Mouse (Mus musculus) embryonic facial prominence, embryonic 11.5 days (tissue): ENCODE results near the gene Atg16l1. TPM values are rescaled to one million over a fixed set of nuclear protein-coding genes. Genes with fewer than 3 reads are reported as not detected.

ENCODE experiments used
- ATAC-seq: fragments of 200-750 bp; cut with Nextera tagmentation; replicated peaks from 2 replicates; pipeline ENCODE4 v1.8.0; 2017; ENCODE audit warnings: low read depth; ENCODE audit not compliant: insufficient number of reproducible peaks, low FRiP score, low TSS enrichment
- DNase-seq: peaks from one replicate; pipeline ENCODE4 v3.0.0-alpha.2; 2015; ENCODE audit warnings: low spot score
- H3K27ac ChIP-seq: fragments of 300-500 bp; sonication (generic); replicated peaks from 2 replicates; pipeline ENCODE4 v1.5.1; 2014; ENCODE audit warnings: mild to moderate bottlenecking, low read depth, low read length, control low read depth
- H3K27me3 ChIP-seq: fragments of 300-500 bp; sonication (generic); 2 replicates; pipeline ENCODE4 v1.6.1; 2014; ENCODE audit warnings: mild to moderate bottlenecking, low read length, moderate library complexity, mixed read lengths; ENCODE audit not compliant: control insufficient read depth, insufficient read depth
- H3K36me3 ChIP-seq: fragments of 300-500 bp; sonication (generic); replicated peaks from 2 replicates; pipeline ENCODE4 v1.6.1; 2014; ENCODE audit warnings: low read depth, mild to moderate bottlenecking, low read length, moderate library complexity, mixed read lengths; ENCODE audit not compliant: control insufficient read depth, insufficient read depth
- H3K4me1 ChIP-seq: fragments of 300-500 bp; sonication (generic); 2 replicates; pipeline ENCODE4 v1.6.1; 2014; ENCODE audit warnings: low read length, mixed read lengths; ENCODE audit not compliant: control insufficient read depth, insufficient read depth
- H3K4me2 ChIP-seq: fragments of 300-500 bp; sonication (generic); 2 replicates; pipeline ENCODE4 v1.6.1; 2014; ENCODE audit warnings: low read depth, mild to moderate bottlenecking, control low read depth, low read length, moderate library complexity
- H3K4me3 ChIP-seq: fragments of 300-500 bp; sonication (generic); 2 replicates; pipeline ENCODE4 v1.5.1; 2014; ENCODE audit warnings: low read depth, low read length, control low read depth
- H3K9ac ChIP-seq: fragments of 300-500 bp; sonication (generic); replicated peaks from 2 replicates; pipeline ENCODE4 v1.6.1; 2014; ENCODE audit warnings: mild to moderate bottlenecking, control low read depth, low read length
- H3K9me3 ChIP-seq: fragments of 300-500 bp; sonication (generic); replicated peaks from 2 replicates; pipeline ENCODE4 v1.6.1; 2016; ENCODE audit warnings: mild to moderate bottlenecking, low read length, inconsistent platforms, mixed read lengths; ENCODE audit not compliant: control insufficient read depth
- WGBS: fragments of 180-500 bp; shearing (Covaris S2); extraction: QIAGEN DNeasy Blood & Tissue Kit; methylation state at CpG from one replicate; pipeline ENCODE4 v1.1.7; 2014; 5-methylcytosine and 5-hydroxymethylcytosine counted together
- polyA plus RNA-seq: library from polyadenylated mRNA; unstranded; fragments of >200 nt; fragmentation: Nextera tagmentation; extraction: Ambion mirVana; gene quantifications from 2 replicates; pipeline ENCODE4 v1.2.1, GENCODE M21; 2014

Gene Atg16l1
- 30.7 and 30.8 TPM in 2 replicates for polyA plus RNA-seq

- ATAC-seq (peak; percentile 95), DNase-seq (peak; percentile 97)
- Histone ChIP-seq H3K27me3 (no peaks in the 10 kb centered on the region), H3K4me1 (no peaks in the 10 kb centered on the region), H3K9me3 (no peaks in the 10 kb centered on the region), H3K27ac (peak within 1 kb of the TSS; percentile 60), H3K9ac (peak within 1 kb of the TSS; percentile 89), H3K36me3 (no peaks in the 10 kb centered on the region; the same call in 1 of the 2 replicates), H3K4me2 (peak within 1 kb of the TSS; percentile 67), H3K4me3 (peak within 1 kb of the TSS; percentile 93)
- under 1% methylated on average over 74 of the region's 79 CpGs for WGBS
These were observed at the start of gene Atg16l1 for GRCm38 (mm10) chr1:87755641-87756470. Gene Atg16l1, plus strand, starts transcription at chr1:87755870.

DNA sequence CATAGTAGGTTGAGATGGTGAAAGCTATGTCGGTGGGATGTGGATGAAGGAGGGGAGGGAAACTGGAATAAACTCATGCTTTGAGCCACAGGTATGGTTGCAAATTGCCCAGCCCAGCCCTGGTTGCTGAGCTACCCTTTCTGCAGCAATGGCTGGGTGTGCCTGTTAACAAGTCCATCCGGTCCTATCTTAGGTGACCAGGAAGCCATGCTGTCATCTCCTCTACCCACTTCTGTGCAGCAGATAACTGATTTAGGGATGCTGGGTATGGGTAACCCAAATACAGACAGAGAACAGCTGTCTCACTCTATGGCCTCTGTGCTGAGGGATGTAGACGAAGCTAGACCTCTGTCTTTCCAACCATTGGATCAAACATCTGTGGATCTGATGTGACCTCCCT, 49.3 kb upstream of the Atg16l1 start:
- Histone ChIP-seq H3K27me3 (no peaks in the 10 kb centered on the region), H3K4me2 (no peak overlapping the region), H3K9ac (no peak overlapping the region), H3K4me3 (no peak overlapping the region), H3K4me1 (no peaks in the 10 kb centered on the region), H3K9me3 (no peaks in the 10 kb centered on the region), H3K27ac (no peak overlapping the region), H3K36me3 (no peaks in the 10 kb centered on the region)
- 93% methylated on average over 3 of the region's 3 CpGs for WGBS
- ATAC-seq (no peak), DNase-seq (no peak)

DNA sequence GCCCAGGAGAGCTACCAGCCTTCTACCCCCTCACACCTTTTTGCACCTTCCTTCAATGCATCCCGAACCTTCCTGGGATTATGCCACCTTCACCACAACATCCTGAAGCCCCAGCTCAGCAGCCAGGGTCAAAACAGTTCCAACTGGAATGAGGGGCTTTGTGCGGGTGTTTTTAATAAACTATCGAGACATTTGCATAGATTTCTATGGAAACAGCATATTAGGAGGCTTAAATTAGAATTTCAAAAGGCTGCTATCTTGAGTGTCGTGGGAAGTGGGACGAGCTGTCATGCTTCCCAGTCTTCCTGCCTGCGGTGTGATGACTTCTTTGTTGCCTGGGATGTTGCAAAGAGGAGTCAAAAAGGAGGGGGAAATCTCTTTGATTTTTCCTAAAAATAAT, 46.6 kb upstream of the Atg16l1 start:
- 75% methylated on average over 6 of the region's 6 CpGs for WGBS
- H3K4me2 ChIP-seq: no peak overlapping the region
- DNase-seq: no peak
- no peaks in the 10 kb centered on the region for H3K36me3 ChIP-seq
- no peaks in the 10 kb centered on the region for H3K9me3 ChIP-seq
- H3K27ac ChIP-seq: no peak overlapping the region
- no peaks in the 10 kb centered on the region for H3K4me1 ChIP-seq
- no peak overlapping the region for H3K4me3 ChIP-seq
- H3K9ac ChIP-seq: no peak overlapping the region
- H3K27me3 ChIP-seq: no peaks in the 10 kb centered on the region
- no peak for ATAC-seq

DNA sequence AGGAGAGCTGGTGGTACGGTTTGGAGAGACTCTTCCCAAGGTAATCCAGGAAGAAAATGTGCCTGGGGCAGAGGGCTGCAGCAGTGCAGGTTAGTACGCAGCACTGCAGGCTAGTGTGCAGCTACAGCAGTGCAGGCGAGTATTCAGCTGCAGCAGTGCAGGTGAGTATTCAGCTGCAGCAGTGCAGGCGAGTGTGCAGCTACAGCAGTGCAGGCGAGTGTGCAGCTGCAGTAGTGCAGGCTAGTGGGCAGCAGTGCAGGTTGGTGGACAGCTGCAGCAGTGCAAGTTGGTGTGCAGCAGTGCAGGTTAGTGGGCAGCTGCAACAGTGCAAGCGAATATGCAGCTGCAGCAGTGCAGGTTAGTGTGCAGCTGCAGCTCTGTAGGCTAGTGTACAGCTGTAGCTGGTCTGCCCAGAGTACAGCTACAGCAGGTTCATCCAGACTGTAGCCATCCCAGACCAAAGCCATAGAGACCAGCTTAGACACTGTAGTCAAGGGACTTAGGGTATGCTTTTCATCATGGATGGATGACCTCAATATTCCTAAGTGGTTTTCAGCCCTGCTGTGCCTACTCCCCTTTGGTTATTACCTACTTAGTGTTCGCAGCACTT, 45.9 kb upstream of the Atg16l1 start:
- no peaks in the 10 kb centered on the region for H3K36me3 ChIP-seq
- H3K4me3 ChIP-seq: no peak overlapping the region
- DNase-seq: no peak
- WGBS: 80% methylated on average over 7 of the region's 7 CpGs
- no peaks in the 10 kb centered on the region for H3K4me1 ChIP-seq
- H3K4me2 ChIP-seq: no peak overlapping the region
- H3K27ac ChIP-seq: no peak overlapping the region
- H3K9me3 ChIP-seq: no peaks in the 10 kb centered on the region
- no peaks in the 10 kb centered on the region for H3K27me3 ChIP-seq
- ATAC-seq: no peak
- no peak overlapping the region for H3K9ac ChIP-seq

DNA sequence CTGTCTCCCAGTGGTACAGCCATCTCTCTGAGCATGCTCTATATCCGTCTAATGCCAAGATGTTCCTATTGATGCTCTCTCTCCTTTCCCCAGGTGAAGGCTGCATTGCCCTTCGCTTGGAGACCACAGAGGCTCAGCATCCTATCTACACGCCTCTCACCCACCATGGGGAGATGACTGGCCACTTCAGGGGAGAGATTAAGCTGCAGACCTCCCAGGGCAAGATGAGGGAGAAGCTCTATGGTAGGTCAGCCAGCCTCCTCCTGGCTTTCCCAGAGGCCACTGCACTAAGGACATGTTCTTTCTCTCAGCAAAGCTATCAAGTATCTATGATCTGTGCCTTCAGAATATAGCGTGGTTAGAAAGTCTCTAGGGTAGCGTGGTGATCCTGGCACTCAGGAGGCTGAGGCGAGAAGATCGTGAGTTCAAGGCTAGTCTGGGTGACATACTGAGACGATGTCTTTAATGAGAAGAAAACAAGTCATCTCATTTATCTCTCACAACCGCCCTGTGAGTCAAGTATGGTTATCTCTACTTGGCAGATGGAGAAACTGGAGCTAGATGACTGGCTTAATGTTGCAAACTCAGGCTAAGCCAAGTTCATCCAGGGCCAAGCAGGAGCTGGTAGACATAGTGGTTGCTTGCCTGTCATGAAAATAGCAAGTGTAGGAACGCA, 43.6 kb upstream of the Atg16l1 start:
- DNase-seq (no peak), ATAC-seq (no peak)
- Histone ChIP-seq H3K4me1 (no peaks in the 10 kb centered on the region), H3K9me3 (no peaks in the 10 kb centered on the region), H3K36me3 (no peaks in the 10 kb centered on the region), H3K27ac (no peak overlapping the region), H3K27me3 (no peaks in the 10 kb centered on the region), H3K4me2 (no peak overlapping the region), H3K4me3 (no peak overlapping the region), H3K9ac (no peak overlapping the region)
- WGBS: 84% methylated on average over 10 of the region's 10 CpGs

GRCm38 (mm10) chr1:87712614-87712971, 43.1 kb upstream of the Atg16l1 start:
- no peaks in the 10 kb centered on the region for H3K36me3 ChIP-seq
- H3K9me3 ChIP-seq: no peaks in the 10 kb centered on the region
- 94% methylated on average over 1 of the region's 1 CpGs for WGBS
- no peaks in the 10 kb centered on the region for H3K27me3 ChIP-seq
- H3K4me2 ChIP-seq: no peak overlapping the region
- H3K27ac ChIP-seq: no peak overlapping the region
- no peak for ATAC-seq
- no peak overlapping the region for H3K9ac ChIP-seq
- H3K4me1 ChIP-seq: no peaks in the 10 kb centered on the region
- DNase-seq: no peak
- H3K4me3 ChIP-seq: no peak overlapping the region

DNA sequence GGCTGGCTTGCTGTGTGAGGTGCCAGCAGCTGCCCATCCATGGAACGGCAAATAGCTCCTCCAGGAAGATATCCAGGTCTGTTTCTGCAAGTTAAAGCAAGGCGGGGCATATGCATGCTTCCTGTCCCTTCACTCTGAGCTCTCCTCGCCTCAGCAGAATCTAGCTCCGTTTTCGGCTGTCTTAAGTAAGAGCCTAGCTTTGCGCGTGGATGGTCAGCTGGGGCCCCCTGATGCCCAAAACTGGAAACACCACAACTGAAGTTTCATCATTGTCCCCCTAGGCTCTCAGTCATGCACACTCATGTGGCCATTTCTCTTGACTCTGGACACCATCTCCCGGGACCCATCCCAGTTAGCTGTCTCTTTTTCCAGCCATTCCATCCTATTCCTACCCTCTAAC, 34.3 kb upstream of the Atg16l1 start:
- WGBS: 40% methylated on average over 8 of the region's 8 CpGs
- Histone ChIP-seq H3K27me3 (no peaks in the 10 kb centered on the region), H3K4me1 (no peaks in the 10 kb centered on the region), H3K9me3 (no peaks in the 10 kb centered on the region), H3K4me2 (no peak overlapping the region), H3K4me3 (no peak overlapping the region), H3K27ac (no peak overlapping the region), H3K36me3 (no peaks in the 10 kb centered on the region), H3K9ac (no peak overlapping the region)
- no peak for ATAC-seq
- peak; percentile 57 for DNase-seq

DNA sequence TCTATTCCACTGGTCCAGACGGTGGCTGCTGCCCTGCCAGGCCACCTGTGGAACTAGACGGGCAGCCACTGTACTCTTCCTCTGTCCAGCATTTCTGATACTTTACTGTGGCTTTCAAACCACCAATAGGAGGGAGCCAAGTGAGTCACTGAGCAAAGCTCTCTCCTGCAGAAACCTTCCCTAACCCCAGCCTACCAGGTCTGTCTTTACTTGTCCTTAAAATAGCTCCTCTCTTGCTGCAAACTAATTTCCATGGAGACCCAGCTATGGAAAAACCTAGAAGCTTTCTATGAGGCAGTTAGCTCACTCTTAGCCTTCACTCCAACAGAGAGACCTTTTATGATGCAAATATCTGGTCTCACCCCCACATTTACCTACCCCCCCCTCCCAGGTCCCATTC, 33.6 kb upstream of the Atg16l1 start:
- H3K36me3 ChIP-seq: no peaks in the 10 kb centered on the region
- DNase-seq (no peak), ATAC-seq (no peak)
- H3K4me3 ChIP-seq: no peak overlapping the region
- H3K9me3 ChIP-seq: no peaks in the 10 kb centered on the region
- no peak overlapping the region for H3K9ac ChIP-seq
- 51% methylated on average over 2 of the region's 2 CpGs for WGBS
- no peaks in the 10 kb centered on the region for H3K4me1 ChIP-seq
- H3K27ac ChIP-seq: no peak overlapping the region
- H3K27me3 ChIP-seq: no peaks in the 10 kb centered on the region
- no peak overlapping the region for H3K4me2 ChIP-seq
